Mouse (Mus musculus) midbrain, embryonic 14.5 days (tissue): Measurements from ENCODE around the gene Plxdc2. TPM values are rescaled to one million over a fixed set of nuclear protein-coding genes. Genes with fewer than 3 reads are reported as not detected.

Experiments
- ATAC-seq: fragments of 200-750 bp; cut with Nextera tagmentation; 2 replicates; pipeline ENCODE4 v1.8.0; 2017; ENCODE audit warnings: moderate number of reproducible peaks, moderate library complexity; ENCODE audit not compliant: low FRiP score, low TSS enrichment
- DNase-seq: peaks from one replicate; pipeline ENCODE4 v3.0.0-alpha.2; 2015
- H3K27ac ChIP-seq: fragments of 300-500 bp; sonication (generic); replicated peaks from 2 replicates; pipeline ENCODE4 v1.5.1; 2014; ENCODE audit warnings: mild to moderate bottlenecking, low read depth, low read length, moderate library complexity
- H3K27me3 ChIP-seq: fragments of 300-500 bp; sonication (generic); 2 replicates; pipeline ENCODE4 v1.6.1; 2014; ENCODE audit warnings: low read length, control low read depth, mixed read lengths; ENCODE audit not compliant: control insufficient read depth, insufficient read depth
- H3K36me3 ChIP-seq: fragments of 300-500 bp; sonication (generic); 2 replicates; pipeline ENCODE4 v1.6.1; 2014; ENCODE audit warnings: low read length, control low read depth; ENCODE audit not compliant: control insufficient read depth, insufficient read depth
- H3K4me1 ChIP-seq: fragments of 300-500 bp; sonication (generic); 2 replicates; pipeline ENCODE4 v1.6.1; 2014; ENCODE audit warnings: mild to moderate bottlenecking, antibody characterized with exemption, low read length, control low read depth; ENCODE audit not compliant: control insufficient read depth, insufficient read depth
- H3K4me2 ChIP-seq: fragments of 300-500 bp; sonication (generic); 2 replicates; pipeline ENCODE4 v1.6.1; 2014; ENCODE audit warnings: mild to moderate bottlenecking, low read length, moderate library complexity
- H3K4me3 ChIP-seq: fragments of 300-500 bp; sonication (generic); replicated peaks from 2 replicates; pipeline ENCODE4 v1.5.1; 2014; ENCODE audit warnings: low read depth, low read length
- H3K9ac ChIP-seq: fragments of 300-500 bp; sonication (generic); replicated peaks from 2 replicates; pipeline ENCODE4 v1.6.1; 2014; ENCODE audit warnings: mild to moderate bottlenecking, low read length, moderate library complexity
- H3K9me3 ChIP-seq: fragments of 300-500 bp; sonication (generic); 2 replicates; pipeline ENCODE4 v1.6.1; 2016; ENCODE audit warnings: low read length, control low read depth, mixed read lengths; ENCODE audit not compliant: control insufficient read depth
- WGBS: fragments of 180-500 bp; shearing (Covaris S2); extraction: QIAGEN DNeasy Blood & Tissue Kit; methylation state at CpG from one replicate; pipeline ENCODE4 v1.1.7; 2014; 5-methylcytosine and 5-hydroxymethylcytosine counted together
- polyA plus RNA-seq: library from polyadenylated mRNA; unstranded; fragments of >200 nt; fragmentation: Nextera tagmentation; extraction: Ambion mirVana; gene quantifications from 2 replicates; pipeline ENCODE4 v1.2.1, GENCODE M21; 2014

Plxdc2 gene
- polyA plus RNA-seq, 1 experiment from 2014 or later: 21.5 TPM

GRCm38 (mm10) chr2:16607792-16608586 is 251.9 kb downstream of the Plxdc2 start:
- DNase-seq (no peak), ATAC-seq (no peak)
- Histone ChIP-seq H3K27me3 (no peaks in the 10 kb centered on the region), H3K9ac (no peak overlapping the region), H3K27ac (no peak overlapping the region), H3K36me3 (no peaks in the 10 kb centered on the region), H3K9me3 (no peaks in the 10 kb centered on the region), H3K4me2 (no peak overlapping the region), H3K4me1 (no peaks in the 10 kb centered on the region), H3K4me3 (no peak overlapping the region)
- 66% methylated on average over 3 of the region's 3 CpGs for WGBS

- ATAC-seq: no peak
- H3K9ac ChIP-seq: no peak overlapping the region
- no peaks in the 10 kb centered on the region for H3K4me1 ChIP-seq
- no peaks in the 10 kb centered on the region for H3K36me3 ChIP-seq
- DNase-seq: no peak
- no peak overlapping the region for H3K4me2 ChIP-seq
- H3K27ac ChIP-seq: no peak overlapping the region
- H3K9me3 ChIP-seq: no peaks in the 10 kb centered on the region
- H3K27me3 ChIP-seq: no peaks in the 10 kb centered on the region
- 92% methylated on average over 3 of the region's 3 CpGs for WGBS
- no peak overlapping the region for H3K4me3 ChIP-seq
Measured at GRCm38 (mm10) chr2:16642061-16642460, 286.0 kb downstream of the Plxdc2 start.

- no peak overlapping the region for H3K4me2 ChIP-seq
- 89% methylated on average over 2 of the region's 2 CpGs for WGBS
- no peaks in the 10 kb centered on the region for H3K4me1 ChIP-seq
- DNase-seq (no peak), ATAC-seq (no peak)
- H3K27ac ChIP-seq: no peak overlapping the region
- no peaks in the 10 kb centered on the region for H3K36me3 ChIP-seq
- no peak overlapping the region for H3K9ac ChIP-seq
- no peaks in the 10 kb centered on the region for H3K9me3 ChIP-seq
- no peaks in the 10 kb centered on the region for H3K27me3 ChIP-seq
- H3K4me3 ChIP-seq: no peak overlapping the region
Measured at GRCm38 (mm10) chr2:16651713-16652112, 295.6 kb downstream of the Plxdc2 start.

- ATAC-seq (no peak), DNase-seq (no peak)
- WGBS: 49% methylated on average over 1 of the region's 1 CpGs
- Histone ChIP-seq H3K9me3 (no peaks in the 10 kb centered on the region), H3K9ac (no peak overlapping the region), H3K4me1 (no peaks in the 10 kb centered on the region), H3K4me3 (no peak overlapping the region), H3K4me2 (no peak overlapping the region), H3K27me3 (no peaks in the 10 kb centered on the region), H3K27ac (no peak overlapping the region), H3K36me3 (no peaks in the 10 kb centered on the region)
Measured at GRCm38 (mm10) chr2:16664516-16664915, 308.4 kb downstream of the Plxdc2 start.

GRCm38 (mm10) chr2:16668391-16668790 is 312.3 kb downstream of the Plxdc2 start:
- Histone ChIP-seq H3K4me2 (no peak overlapping the region), H3K9me3 (no peaks in the 10 kb centered on the region), H3K9ac (no peak overlapping the region), H3K27ac (no peak overlapping the region), H3K4me1 (no peaks in the 10 kb centered on the region), H3K36me3 (no peaks in the 10 kb centered on the region), H3K27me3 (no peaks in the 10 kb centered on the region), H3K4me3 (no peak overlapping the region)
- no peak for DNase-seq
- ATAC-seq: no peak
- WGBS: 93% methylated on average over 1 of the region's 1 CpGs

GRCm38 (mm10) chr2:16682905-16683304 is 326.8 kb downstream of the Plxdc2 start:
- H3K4me3 ChIP-seq: no peak overlapping the region
- H3K36me3 ChIP-seq: no peaks in the 10 kb centered on the region
- ATAC-seq: no peak
- 98% methylated on average over 3 of the region's 3 CpGs for WGBS
- H3K27ac ChIP-seq: no peak overlapping the region
- H3K4me2 ChIP-seq: no peak overlapping the region
- H3K9ac ChIP-seq: no peak overlapping the region
- H3K4me1 ChIP-seq: no peaks in the 10 kb centered on the region
- H3K9me3 ChIP-seq: no peaks in the 10 kb centered on the region
- DNase-seq: no peak
- H3K27me3 ChIP-seq: no peaks in the 10 kb centered on the region

GRCm38 (mm10) chr2:16683739-16684138 is 327.6 kb downstream of the Plxdc2 start:
- Histone ChIP-seq H3K4me3 (no peak overlapping the region), H3K9me3 (no peaks in the 10 kb centered on the region), H3K27ac (no peak overlapping the region), H3K27me3 (no peaks in the 10 kb centered on the region), H3K9ac (no peak overlapping the region), H3K36me3 (no peaks in the 10 kb centered on the region), H3K4me2 (no peak overlapping the region), H3K4me1 (no peaks in the 10 kb centered on the region)
- DNase-seq: no peak
- no peak for ATAC-seq
- WGBS: 92% methylated on average over 3 of the region's 3 CpGs

- H3K27me3 ChIP-seq: no peaks in the 10 kb centered on the region
- no peak overlapping the region for H3K27ac ChIP-seq
- WGBS: 76% methylated on average over 1 of the region's 1 CpGs
- no peak overlapping the region for H3K4me3 ChIP-seq
- DNase-seq (no peak), ATAC-seq (no peak)
- no peak overlapping the region for H3K9ac ChIP-seq
- no peak overlapping the region for H3K4me2 ChIP-seq
- H3K36me3 ChIP-seq: no peaks in the 10 kb centered on the region
- H3K9me3 ChIP-seq: no peaks in the 10 kb centered on the region
- H3K4me1 ChIP-seq: no peaks in the 10 kb centered on the region
Measured at GRCm38 (mm10) chr2:16684529-16684928, 328.4 kb downstream of the Plxdc2 start.

GRCm38 (mm10) chr2:16696390-16696789 is 340.3 kb downstream of the Plxdc2 start:
- H3K9ac ChIP-seq: no peak overlapping the region
- WGBS: 40% methylated on average over 2 of the region's 2 CpGs

More at GRCm38 (mm10) chr2:16696390-16696789, 340.3 kb downstream of the Plxdc2 start:
- Histone ChIP-seq H3K4me3 (no peak overlapping the region), H3K36me3 (no peaks in the 10 kb centered on the region), H3K4me1 (no peaks in the 10 kb centered on the region), H3K27me3 (no peaks in the 10 kb centered on the region), H3K4me2 (no peak overlapping the region), H3K27ac (no peak overlapping the region), H3K9me3 (no peaks in the 10 kb centered on the region)
- ATAC-seq: no peak
- DNase-seq: no peak
